Mouse (Mus musculus) C2C12 (cell line): Measurements from ENCODE around the gene Fpr2. TPM values are rescaled to one million over a fixed set of nuclear protein-coding genes. Genes with fewer than 3 reads are reported as not detected.

Experiments
- H3K27me3 ChIP-seq: one replicate; pipeline ENCODE4 v1.6.1; 2011; ENCODE audit not compliant: control insufficient read depth, insufficient read depth, insufficient read length
- H3K36me3 ChIP-seq: one replicate; pipeline ENCODE4 v1.6.1; 2011; ENCODE audit not compliant: control insufficient read depth, insufficient read depth
- H3K4me3 ChIP-seq: one replicate; pipeline ENCODE4 v1.5.1; 2011; ENCODE audit warnings: mild to moderate bottlenecking, control low read depth; ENCODE audit not compliant: poor library complexity, insufficient read depth, severe bottlenecking
- H3K79me2 ChIP-seq: one replicate; pipeline ENCODE4 v1.6.1; 2011; ENCODE audit not compliant: control insufficient read depth, insufficient read depth
- H3K79me3 ChIP-seq: one replicate; pipeline ENCODE4 v1.6.1; 2011; ENCODE audit warnings: low read depth, control low read depth
- H3ac ChIP-seq: one replicate; pipeline ENCODE3; 2011; ENCODE audit warnings: low read depth; ENCODE audit not compliant: control insufficient read depth, insufficient read length
- CEBPB ChIP-seq: IDR thresholded peaks from one replicate; pipeline ENCODE4 v1.6.1; 2011; ENCODE audit warnings: low read depth, mild to moderate bottlenecking, control low read depth, moderate library complexity
- CTCF ChIP-seq: IDR thresholded peaks from one replicate; pipeline ENCODE4 v1.5.1; 2011; ENCODE audit not compliant: control insufficient read depth, insufficient read depth, insufficient read length
- FOSL1 ChIP-seq: IDR thresholded peaks from one replicate; pipeline ENCODE4 v1.8.0; 2011; ENCODE audit warnings: mild to moderate bottlenecking, low read length; ENCODE audit not compliant: poor library complexity, insufficient read depth, severe bottlenecking
- MAX ChIP-seq: IDR thresholded peaks from one replicate; pipeline ENCODE4 v1.6.1; 2011; ENCODE audit warnings: mild to moderate bottlenecking, control low read depth
- MYOD1 ChIP-seq: IDR thresholded peaks from one replicate; pipeline ENCODE4 v1.6.1; 2011; ENCODE audit warnings: low read depth; ENCODE audit not compliant: control insufficient read depth, insufficient read length
- MYOG ChIP-seq: IDR thresholded peaks from one replicate; pipeline ENCODE4 v1.6.1; 2011; ENCODE audit not compliant: control insufficient read depth, insufficient read length; ENCODE audit errors: extremely low read depth
- USF1 ChIP-seq: IDR thresholded peaks from one replicate; pipeline ENCODE4 v1.6.1; 2011; ENCODE audit warnings: low read depth, mild to moderate bottlenecking, control low read depth, moderate library complexity
- polyA plus RNA-seq: library from polyadenylated mRNA; unstranded; fragments of >200 nt; fragmentation: generic; extraction: Trizol; gene quantifications from one replicate; pipeline ENCODE4 v1.2.1, GENCODE M21; 2012; ENCODE audit warnings: missing spikeins

The Fpr2 gene
- polyA plus RNA-seq, 1 experiment = not detected

GRCm38 (mm10) chr17:17857446-17857845 lies 30.2 kb upstream of the Fpr2 start:
- no peaks in the 10 kb centered on the region for H3K27me3 ChIP-seq
- H3K79me2 ChIP-seq = peaks cover 28% of the 10 kb centered on the region
- H3K79me3 ChIP-seq = peaks cover 6% of the 10 kb centered on the region
- no peaks in the 10 kb centered on the region for H3K36me3 ChIP-seq
- no peak overlapping the region for H3ac ChIP-seq
- H3K4me3 ChIP-seq = no peak overlapping the region
- TF ChIP-seq FOSL1 (peak; percentile 40), MYOD1 (peak; percentile 95), CTCF (no peak), MAX (peak; percentile 70)

DNA sequence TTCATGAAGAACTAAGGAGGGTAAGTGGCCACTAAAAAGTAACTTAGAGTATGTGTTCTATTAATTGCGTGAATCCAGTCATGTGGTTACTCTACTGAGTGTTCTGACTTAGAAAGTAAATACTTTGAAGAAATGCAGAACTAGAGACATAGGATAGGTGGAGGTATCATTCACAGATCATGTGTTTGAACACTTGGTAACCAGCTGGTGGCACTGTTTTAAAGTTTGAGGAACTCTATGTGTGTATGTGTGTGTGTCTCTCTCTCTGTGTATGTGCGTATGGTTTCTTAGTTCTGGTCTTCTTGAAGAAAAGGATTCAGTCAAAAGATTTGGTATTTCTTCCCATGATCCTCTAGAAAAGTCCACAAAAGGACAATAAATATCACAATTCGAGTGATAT lies 27.5 kb upstream of the Fpr2 start:
- Histone ChIP-seq H3K36me3 (peaks cover 4% of the 10 kb centered on the region), H3K4me3 (no peak overlapping the region), H3K79me3 (no peaks in the 10 kb centered on the region), H3K79me2 (peaks cover 3% of the 10 kb centered on the region), H3K27me3 (no peaks in the 10 kb centered on the region), H3ac (no peak overlapping the region)
- TF ChIP-seq MYOD1 = no peak

GRCm38 (mm10) chr17:17862360-17862759 lies 25.3 kb upstream of the Fpr2 start:
- peaks cover 4% of the 10 kb centered on the region for H3K36me3 ChIP-seq
- no peaks in the 10 kb centered on the region for H3K79me3 ChIP-seq
- no peak overlapping the region for H3K4me3 ChIP-seq
- H3K27me3 ChIP-seq = no peaks in the 10 kb centered on the region
- no peak overlapping the region for H3ac ChIP-seq
- H3K79me2 ChIP-seq = no peaks in the 10 kb centered on the region
- TF ChIP-seq FOSL1 (no peak), CTCF (no peak), USF1 (no peak), MYOG (no peak), MYOD1 (no peak), CEBPB (no peak), MAX (no peak)

DNA sequence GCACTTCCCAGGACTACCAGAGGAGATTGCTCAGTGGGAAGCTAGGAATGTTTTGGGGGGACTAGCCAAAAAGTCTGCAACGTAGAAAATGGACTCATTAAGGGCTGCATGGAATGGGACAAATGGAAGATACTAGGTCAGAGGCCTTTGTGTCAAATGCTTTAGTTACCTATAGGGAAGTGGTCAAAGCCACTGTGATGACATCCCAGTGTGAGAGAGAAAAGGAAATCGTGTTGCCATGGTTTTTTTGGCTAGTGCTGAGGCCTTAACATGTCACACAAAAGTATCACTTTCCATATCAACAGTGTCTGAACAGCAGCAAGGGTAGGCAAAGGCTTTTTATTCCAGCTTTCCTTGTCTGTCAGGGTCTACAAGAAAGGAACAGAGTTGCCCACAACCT lies 22.5 kb upstream of the Fpr2 start:
- no peaks in the 10 kb centered on the region for H3K27me3 ChIP-seq
- TF ChIP-seq FOSL1 (no peak), CTCF (no peak), MYOD1 (no peak), CEBPB (no peak), MAX (no peak), MYOG (no peak), USF1 (no peak)
- no peaks in the 10 kb centered on the region for H3K79me2 ChIP-seq
- H3K36me3 ChIP-seq = peaks cover 4% of the 10 kb centered on the region
- no peak overlapping the region for H3ac ChIP-seq
- H3K4me3 ChIP-seq = no peak overlapping the region
- no peaks in the 10 kb centered on the region for H3K79me3 ChIP-seq

DNA sequence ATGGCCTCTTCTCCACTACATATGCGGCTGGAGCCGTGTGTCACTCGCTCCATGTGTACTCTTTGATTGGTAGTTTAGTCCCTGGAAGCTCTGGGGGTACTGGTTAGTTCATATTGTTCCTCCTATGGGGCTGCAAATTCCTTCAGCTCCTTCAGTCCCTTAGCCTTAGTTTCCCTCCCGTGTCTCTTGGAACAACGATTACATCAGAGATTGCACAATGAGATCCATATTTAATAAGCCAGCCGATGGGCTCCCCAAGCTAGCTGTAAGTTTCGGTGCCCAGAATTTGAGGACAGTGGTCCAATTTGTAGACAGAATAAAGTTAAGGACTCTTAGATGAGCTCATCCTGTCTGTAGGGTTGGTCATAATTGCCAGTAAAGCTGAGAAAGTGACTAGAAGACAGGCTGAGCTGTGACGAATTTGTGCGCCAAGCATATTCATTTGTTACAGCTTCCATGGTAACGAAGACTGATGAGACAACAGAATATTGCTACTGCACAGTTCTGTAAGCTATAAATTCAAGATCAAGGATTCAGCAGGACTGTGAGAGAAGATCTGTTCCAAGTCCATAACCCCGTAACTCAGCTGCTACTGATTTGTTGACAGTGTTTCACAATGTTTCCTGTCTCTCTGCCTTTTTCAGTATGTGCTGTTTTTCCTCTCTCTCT lies 20.7 kb upstream of the Fpr2 start:
- no peaks in the 10 kb centered on the region for H3K79me3 ChIP-seq
- H3K4me3 ChIP-seq = no peak overlapping the region
- no peaks in the 10 kb centered on the region for H3K79me2 ChIP-seq
- H3K36me3 ChIP-seq = peaks cover 4% of the 10 kb centered on the region
- H3ac ChIP-seq = no peak overlapping the region
- no peaks in the 10 kb centered on the region for H3K27me3 ChIP-seq
- TF ChIP-seq FOSL1 (no peak), MYOG (no peak), CEBPB (no peak), MYOD1 (no peak), USF1 (no peak), MAX (no peak), CTCF (no peak)

GRCm38 (mm10) chr17:17870892-17871550 lies 16.6 kb upstream of the Fpr2 start:
- TF ChIP-seq MYOD1 = no peak
- no peak for TF ChIP-seq CTCF
- no peak for TF ChIP-seq USF1
- TF ChIP-seq FOSL1 = no peak
- TF ChIP-seq MAX = no peak
- TF ChIP-seq MYOG = no peak
- no peak for TF ChIP-seq CEBPB
- no peaks in the 10 kb centered on the region for H3K79me2 ChIP-seq
- H3ac ChIP-seq = no peak overlapping the region
- H3K4me3 ChIP-seq = no peak overlapping the region
- H3K79me3 ChIP-seq = no peaks in the 10 kb centered on the region
- no peaks in the 10 kb centered on the region for H3K36me3 ChIP-seq
- no peaks in the 10 kb centered on the region for H3K27me3 ChIP-seq
